Mouse (Mus musculus): Measurements from ENCODE around the gene Ubqln1.

DNA sequence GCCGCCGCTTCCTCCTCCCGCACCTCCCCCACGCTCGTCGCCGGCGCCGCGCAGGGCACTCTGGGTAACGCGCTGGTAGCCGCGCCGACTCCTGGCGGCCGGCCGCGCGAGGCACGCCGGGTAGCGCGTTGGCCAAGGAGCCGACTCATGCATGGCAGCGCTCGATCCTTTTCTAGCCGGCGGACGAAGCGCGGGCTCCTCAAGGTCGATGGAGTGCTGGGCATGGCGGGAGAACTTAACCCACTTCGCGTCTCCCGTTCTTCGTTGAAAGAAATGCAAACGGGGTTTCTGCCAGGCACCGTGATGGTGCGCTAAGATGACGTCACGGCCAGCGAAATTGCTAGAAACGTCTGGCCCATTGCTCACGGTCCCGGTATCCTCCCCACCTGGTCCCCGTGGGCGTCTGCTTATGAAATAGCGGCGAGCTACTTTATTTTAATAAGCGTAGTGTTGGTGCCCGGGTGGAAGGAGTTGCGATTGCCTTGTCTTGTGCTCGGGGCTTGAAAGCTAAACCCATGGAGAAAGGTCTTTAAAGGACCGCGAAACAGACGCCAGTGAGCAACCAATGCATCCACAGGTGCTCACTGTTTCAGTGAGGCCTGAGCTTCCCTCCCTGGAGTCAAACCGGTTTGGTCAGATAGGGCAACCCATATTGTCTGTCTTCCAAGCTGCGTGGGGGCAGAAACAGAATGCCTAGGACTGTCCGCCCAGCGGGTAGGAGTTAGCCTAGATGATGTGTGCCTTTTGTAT, at the start of gene Ubqln1:
- TF ChIP-seq SIN3A (IDR thresholded peaks at IDR 0.05; ENCODE audit: low read length) (peak; percentile 79; the same call in 1 of the 2 replicates), MEF2A (IDR thresholded peaks at IDR 0.05; ENCODE audit: extremely low read depth, insufficient replicate concordance, low read depth, low read length, poor library complexity, severe bottlenecking) (no peak), CTCF (IDR thresholded peaks at IDR 0.05 in 2 of 3, conservative IDR thresholded peaks at IDR 0.05 in 1 of 3; ENCODE audit: control insufficient read depth in 1 of 3, insufficient read depth in 1 of 3, low read depth in 2 of 3, low read length in 3 of 3, poor library complexity in 1 of 3, severe bottlenecking in 1 of 3) (no peak), ELF1 (IDR thresholded peaks at IDR 0.05; ENCODE audit: low read depth, low read length) (peak; percentile 66), HCFC1 (IDR thresholded peaks at IDR 0.05; ENCODE audit: low read depth, low read length) (peak; percentile 87), ZNF384 (IDR thresholded peaks at IDR 0.05; ENCODE audit: low read depth, low read length) (no peak), USF1 (IDR thresholded peaks at IDR 0.05; ENCODE audit: low read depth, low read length) (peak; percentile 17; the same call in 1 of the 2 replicates), GABPA (IDR thresholded peaks at IDR 0.05; ENCODE audit: low read depth, low read length) (no peak), POLR2A (IDR thresholded peaks at IDR 0.05; ENCODE audit: control insufficient read depth in 1 of 2, insufficient read depth in 1 of 2, low read depth in 1 of 2, low read length in 2 of 2, poor library complexity in 1 of 2) (peak; percentile 87 to 96; a peak in 3 of 4 replicates)
